Mouse (Mus musculus) lung, adult 2 months (tissue): ENCODE measurements around the gene Abca13.

ENCODE experiments used
- CTCF ChIP-seq: fragments of 200-500 bp; IDR thresholded peaks from 2 replicates; pipeline ENCODE4 v1.5.1; 2011; ENCODE audit warnings: mild to moderate bottlenecking, low read length, control low read depth; ENCODE audit not compliant: insufficient read depth
- POLR2A ChIP-seq: fragments of 200-500 bp; IDR thresholded peaks from 2 replicates; pipeline ENCODE4 v1.6.1; 2011; ENCODE audit warnings: low read depth, mild to moderate bottlenecking, control low read depth, low read length, borderline replicate concordance; ENCODE audit errors: extremely low read depth

- TF ChIP-seq CTCF (no peak), POLR2A (no peak)
These were observed 513.4 kb downstream of the Abca13 start for GRCm38 (mm10) chr11:9705190-9705589.
